Mouse (Mus musculus): ENCODE results near the gene Atp4b.

DNA sequence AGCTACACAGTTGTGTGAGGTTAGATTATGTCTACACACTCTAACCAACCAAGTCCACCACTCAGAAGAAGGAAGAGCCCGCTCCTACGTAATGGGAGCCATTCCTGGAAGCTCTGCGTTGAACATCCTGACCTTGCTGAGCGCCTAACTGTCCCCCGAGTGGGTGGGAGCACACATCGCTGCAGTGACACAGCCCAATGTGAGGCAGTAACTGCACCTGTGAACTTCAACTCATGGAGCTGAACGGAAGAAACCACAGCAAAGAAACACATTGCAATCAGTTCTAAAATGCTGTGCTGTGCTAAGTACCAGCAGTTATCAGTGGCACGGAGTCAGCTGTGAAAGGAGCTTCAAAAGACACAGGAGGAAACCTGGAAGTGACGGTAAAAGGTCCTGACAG, 31.5 kb upstream of the Atp4b start:
- no peak for TF ChIP-seq CTCF (IDR thresholded peaks at IDR 0.05; ENCODE audit: low read depth)
- TF ChIP-seq EP300 (IDR thresholded peaks at IDR 0.05; ENCODE audit: low read depth): no peak

Data from heart, postnatal 0 days (tissue).